Mouse (Mus musculus): ENCODE results near the gene Clnk. TPM values are rescaled to one million over a fixed set of nuclear protein-coding genes. Genes with fewer than 3 reads are reported as not detected.
A peak's percentile ranks its signal among the peaks of the same experiment; 100 is the strongest.
"Not testable (repeated sequence)": the region's sequence is repeated elsewhere in the genome, so short reads cannot be mapped to it uniquely, and the experiment has no call there.

Clnk gene
- not detected for polyA plus RNA-seq (2017; shearing (Covaris generic))

GRCm38 (mm10) chr5:38876622-38877021 lies at the start of gene Clnk:
Clnk (minus strand) TSS chr5:38876812.
- ATAC-seq = no peak

- ATAC-seq = no peak
Observed at GRCm38 (mm10) chr5:38905271-38905670, 28.7 kb upstream of the Clnk start.

GRCm38 (mm10) chr5:38904528-38905044 lies 28.0 kb upstream of the Clnk start:
- no peak for ATAC-seq

GRCm38 (mm10) chr5:38902889-38903288 lies 26.3 kb upstream of the Clnk start:
- no peak for ATAC-seq

- no peak for ATAC-seq
Observed at GRCm38 (mm10) chr5:38899051-38899450, 22.4 kb upstream of the Clnk start.

- ATAC-seq = no peak
Observed at GRCm38 (mm10) chr5:38888646-38889045, 12.0 kb upstream of the Clnk start.

GRCm38 (mm10) chr5:38886623-38887275 lies 10.1 kb upstream of the Clnk start:
- ATAC-seq = no peak

GRCm38 (mm10) chr5:38882635-38883034 lies 6.0 kb upstream of the Clnk start:
- ATAC-seq = not testable (repeated sequence)

GRCm38 (mm10) chr5:38881728-38882620 lies 5.4 kb upstream of the Clnk start:
- ATAC-seq = no peak

- ATAC-seq = no peak
Observed at GRCm38 (mm10) chr5:38881416-38881727, 4.8 kb upstream of the Clnk start.

GRCm38 (mm10) chr5:38879989-38880706 lies 3.5 kb upstream of the Clnk start:
- ATAC-seq = no peak

- no peak for ATAC-seq
Observed at GRCm38 (mm10) chr5:38875403-38875802, 1.2 kb downstream of the Clnk start.

GRCm38 (mm10) chr5:38874931-38875330 lies 1.7 kb downstream of the Clnk start:
- ATAC-seq = no peak

- ATAC-seq = no peak
Observed at GRCm38 (mm10) chr5:38872906-38873305, 3.7 kb downstream of the Clnk start.

- no peak for ATAC-seq
Observed at GRCm38 (mm10) chr5:38871591-38871990, 5.0 kb downstream of the Clnk start.

- ATAC-seq = no peak
Observed at GRCm38 (mm10) chr5:38870485-38870884, 6.1 kb downstream of the Clnk start.

- no peak for ATAC-seq
Observed at GRCm38 (mm10) chr5:38869976-38870375, 6.6 kb downstream of the Clnk start.

GRCm38 (mm10) chr5:38864624-38865023 lies 12.0 kb downstream of the Clnk start:
- ATAC-seq = peak; percentile 97

- ATAC-seq = no peak
Observed at GRCm38 (mm10) chr5:38863029-38863428, 13.6 kb downstream of the Clnk start.

GRCm38 (mm10) chr5:38862288-38862985 lies 14.2 kb downstream of the Clnk start:
- ATAC-seq = no peak

- no peak for ATAC-seq
Observed at GRCm38 (mm10) chr5:38858015-38858721, 18.4 kb downstream of the Clnk start.

GRCm38 (mm10) chr5:38857591-38857990 lies 19.0 kb downstream of the Clnk start:
- ATAC-seq = no peak
